9 mouse cellular contexts compared by ENCODE assay signal in the genomic region with DNA sequence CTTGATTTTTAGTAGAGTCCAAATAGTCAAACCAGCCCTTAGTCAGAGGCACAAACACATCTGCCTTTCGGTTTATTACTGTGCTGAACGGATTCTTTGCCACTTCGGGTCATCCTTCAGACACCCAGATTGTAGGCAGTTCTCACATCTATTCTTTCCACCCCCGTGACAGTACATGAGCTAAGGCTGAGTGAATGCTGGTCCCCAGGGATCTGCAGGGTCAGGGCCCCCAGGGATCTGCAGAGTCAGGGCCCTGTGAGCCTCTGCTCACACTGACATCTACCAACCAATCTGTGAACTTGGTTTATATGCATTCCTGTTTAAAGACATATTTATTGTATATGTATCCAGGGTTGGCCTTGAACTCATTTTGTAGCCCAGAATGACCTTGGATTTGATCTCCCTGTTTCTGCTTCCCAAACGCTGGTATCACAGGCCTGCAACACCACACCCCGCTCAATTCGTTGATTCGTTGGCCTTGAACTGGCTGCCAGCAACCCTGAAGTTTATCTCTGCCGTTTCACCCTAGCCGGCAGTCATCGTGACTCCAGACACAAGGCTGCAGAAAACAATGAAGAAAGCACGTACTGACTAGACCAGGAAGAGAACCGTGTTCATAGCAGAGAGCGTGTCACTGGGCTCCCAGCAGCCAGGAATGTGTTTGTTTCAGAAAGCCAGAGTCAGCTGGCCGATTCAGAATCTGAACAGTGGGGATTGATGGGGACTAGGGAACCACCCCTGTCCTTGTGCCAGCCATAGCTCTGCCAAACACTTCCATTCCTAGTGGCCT. TPM values are rescaled to one million over a fixed set of nuclear protein-coding genes. Genes with fewer than 3 reads are reported as not detected.
A peak's percentile ranks its signal among the peaks of the same experiment; 100 is the strongest.
DNase-seq lines count a peak whose midpoint lies in the region; ATAC-seq and TF ChIP-seq lines count a peak whose summit lies in the region.
"Had no signal": no experiment of that assay in that cellular context is flagged by ENCODE, and none has a peak within 500 bp of the region (broad histone marks: within the 10 kb centered on the region; RNA-seq: fewer than 3 reads in every experiment).

No protein-coding gene starts in this region.

- 44% methylated on average over 15 of the region's 15 CpGs for WGBS in heart, embryonic 15.5 days
- WGBS in lung, postnatal 0 days = 47% methylated on average over 15 of the region's 15 CpGs

- no peak overlapping the region for H3K4me2 ChIP-seq in heart, embryonic 15.5 days
- H3K4me2 ChIP-seq in lung, postnatal 0 days (replicated peaks; ENCODE audit: low read depth, low read length) = no peak overlapping the region
- H3K4me2 ChIP-seq: limb, embryonic 12.5 days had no signal

- peak overlapping the region; percentile 58 for H3K27ac ChIP-seq in heart, embryonic 15.5 days
- no peak overlapping the region for H3K27ac ChIP-seq in lung, postnatal 0 days (ENCODE audit: low read length)
- H3K27ac ChIP-seq: limb, embryonic 12.5 days had no signal

- no peaks in the 10 kb centered on the region for H3K27me3 ChIP-seq in heart, embryonic 15.5 days
- no peaks in the 10 kb centered on the region for H3K27me3 ChIP-seq in lung, postnatal 0 days (replicated peaks; ENCODE audit: insufficient read depth, low read length)
- H3K27me3 ChIP-seq: limb, embryonic 12.5 days had no signal

- H3K36me3 ChIP-seq in heart, embryonic 15.5 days = no peaks in the 10 kb centered on the region
- no peaks in the 10 kb centered on the region for H3K36me3 ChIP-seq in lung, postnatal 0 days (ENCODE audit: insufficient read depth, low read length)
- H3K36me3 ChIP-seq: limb, embryonic 12.5 days had no signal

- H3K9ac ChIP-seq in heart, embryonic 15.5 days = no peak overlapping the region
- no peak overlapping the region for H3K9ac ChIP-seq in lung, postnatal 0 days (replicated peaks; ENCODE audit: low read depth)
- H3K9ac ChIP-seq: limb, embryonic 12.5 days had no signal

- peaks cover 18% of the 10 kb centered on the region for H3K4me1 ChIP-seq in heart, embryonic 15.5 days (replicated peaks)
- no peaks in the 10 kb centered on the region for H3K4me1 ChIP-seq in lung, postnatal 0 days (ENCODE audit: insufficient read depth, low read depth, low read length)
- H3K4me1 ChIP-seq: limb, embryonic 12.5 days had no signal

- H3K9me3 ChIP-seq in heart, embryonic 15.5 days (replicated peaks) = no peaks in the 10 kb centered on the region
- H3K9me3 ChIP-seq in lung, postnatal 0 days (ENCODE audit: low read length) = no peaks in the 10 kb centered on the region
- H3K9me3 ChIP-seq: limb, embryonic 12.5 days had no signal

- DNase-seq in adrenal gland, adult (ENCODE audit: inconsistent age in 2 of 2, low spot score in 1 of 2) = peak; percentile 82 to 90
- no peak for DNase-seq in adrenal gland, postnatal 4 days (ENCODE audit: low spot score in 2 of 2)
- peak; percentile 75 for DNase-seq in adrenal gland, postnatal 14 days
- peak; percentile 46 for DNase-seq in lung, postnatal 0 days (ENCODE audit: low spot score)
- DNase-seq in frontal cortex, adult 2 months (ENCODE audit: extremely low spot score in 1 of 2, low spot score in 1 of 2) = no peak
- no peak for DNase-seq in urinary bladder, postnatal 25 days (ENCODE audit: low spot score)

- TF ChIP-seq CTCF in lung, postnatal 0 days (IDR thresholded peaks at IDR 0.05) = no peak

- peak; percentile 56; the same call in 1 of the 2 replicates for ATAC-seq in heart, embryonic 15.5 days (replicated peaks; ENCODE audit: insufficient number of reproducible peaks, insufficient read depth, low FRiP score, low read depth)
- peak; percentile 65 for ATAC-seq in lung, postnatal 0 days
- no peak for ATAC-seq in frontal cortex, adult (ENCODE audit: low TSS enrichment)

- no peak overlapping the region for H3K4me3 ChIP-seq in heart, embryonic 15.5 days
- no peak overlapping the region for H3K4me3 ChIP-seq in lung, postnatal 0 days (ENCODE audit: low read depth, low read length)
- H3K4me3 ChIP-seq: limb, embryonic 12.5 days had no signal

- TF ChIP-seq EP300 in lung, postnatal 0 days (IDR thresholded peaks at IDR 0.05) = no peak

RNA-seq across cellular contexts. Expression of a gene that starts 3.7 kb away (rescaled TPM):
- total RNA-seq in adrenal gland, postnatal 4 days (2021) = not detected
- not detected in 2 replicates for total RNA-seq in adrenal gland, postnatal 14 days (2021)
- polyA plus RNA-seq in heart, embryonic 15.5 days (2015; fragmentation: Nextera tagmentation; extraction: Ambion mirVana) = 0.53 TPM in 1 of 2 replicates, not detected in the other
- polyA plus RNA-seq in lung, postnatal 0 days (2015; fragmentation: Nextera tagmentation; extraction: Ambion mirVana) = not detected in 2 replicates
- polyA plus RNA-seq in frontal cortex, adult 2 months (2012; rRNA removed) = 0.08 and 0.20 TPM in 2 replicates
- polyA plus RNA-seq: limb, embryonic 12.5 days had no signal

RNA-seq across cellular contexts. Expression of a gene that starts 42.1 kb away (rescaled TPM):
- 100 to 1,000 TPM; 146 to 152 TPM for total RNA-seq in adrenal gland, postnatal 4 days (2021)
- 83.0 and 102 TPM in 2 replicates for total RNA-seq in adrenal gland, postnatal 14 days (2021)
- polyA plus RNA-seq in heart, embryonic 15.5 days (2015; fragmentation: Nextera tagmentation; extraction: Ambion mirVana) = 50.5 and 50.8 TPM in 2 replicates
- 50.5 and 53.5 TPM in 2 replicates for polyA plus RNA-seq in lung, postnatal 0 days (2015; fragmentation: Nextera tagmentation; extraction: Ambion mirVana)
- polyA plus RNA-seq in frontal cortex, adult 2 months (2012; rRNA removed) = 51.1 and 60.2 TPM in 2 replicates

RNA-seq across cellular contexts. Expression of a gene that starts 50.3 kb away (rescaled TPM):
- 1 to 10 TPM; 3.6 to 3.7 TPM for total RNA-seq in adrenal gland, postnatal 4 days (2021)
- 1.3 and 3.2 TPM in 2 replicates for total RNA-seq in adrenal gland, postnatal 14 days (2021)
- 2.6 and 3.3 TPM in 2 replicates for polyA plus RNA-seq in heart, embryonic 15.5 days (2015; fragmentation: Nextera tagmentation; extraction: Ambion mirVana)
- polyA plus RNA-seq in lung, postnatal 0 days (2015; fragmentation: Nextera tagmentation; extraction: Ambion mirVana) = 0.81 and 0.85 TPM in 2 replicates
- polyA plus RNA-seq in frontal cortex, adult 2 months (2012; rRNA removed) = 19.9 and 20.6 TPM in 2 replicates

Comparison
In these comparisons a context has a peak if more than half of its experiments do, and no peak if none do; other contexts are left out.
1. DNase-seq: peak in adrenal gland, adult (2 of 2), adrenal gland, postnatal 14 days (single experiment) and lung, postnatal 0 days (single experiment); none in adrenal gland, postnatal 4 days (0 of 2), frontal cortex, adult 2 months (0 of 2) and urinary bladder, postnatal 25 days (single experiment).